Mouse (Mus musculus): Measurements from ENCODE around the gene Gm20403. TPM values are rescaled to one million over a fixed set of nuclear protein-coding genes. Genes with fewer than 3 reads are reported as not detected.

Gm20403 gene
- total RNA-seq (2012; rRNA removed) (not detected in 2 replicates), total RNA-seq (2014; rRNA removed) (not detected in 2 replicates), polyA plus RNA-seq (2012; ENCODE audit: insufficient read length, low read depth) (not detected in 2 replicates)

GRCm38 (mm10) chr12:54986052-54986717 lies at the start of gene Gm20403:
TSS of gene Gm20403 (minus strand) at chr12:54986529.
- Histone ChIP-seq H3K9ac (ENCODE audit: insufficient read depth, low read depth) (peak within 1 kb of the TSS; percentile 96), H3K79me2 (replicated peaks; ENCODE audit: control insufficient read depth, extremely low read depth, insufficient read depth, poor library complexity, severe bottlenecking) (peaks cover 42% of the 10 kb centered on the region), H3K27me3 (replicated peaks) (no peaks in the 10 kb centered on the region), H3K4me3 (replicated peaks in 1 of 3; ENCODE audit: low read depth in 2 of 3, low read length in 2 of 3, poor library complexity in 1 of 3) (peak within 1 kb of the TSS; percentile 77 to 79 (median 79)), H3K4me1 (ENCODE audit: control insufficient read depth in 1 of 2, insufficient read depth in 2 of 2) (peaks cover 8 to 41% of the 10 kb centered on the region in 2 experiments), H3K27ac (ENCODE audit: insufficient read depth, low read depth) (peak within 1 kb of the TSS; percentile 81), H3K4me2 (ENCODE audit: insufficient read depth, low read depth, poor library complexity, severe bottlenecking) (peak within 1 kb of the TSS; percentile 36; the same call in 1 of the 2 replicates), H3K9me3 (replicated peaks; ENCODE audit: low read length) (no peaks in the 10 kb centered on the region), H3K36me3 (replicated peaks in 1 of 2; ENCODE audit: control insufficient read depth in 1 of 2, insufficient read depth in 1 of 2, low read length in 1 of 2) (peaks cover 14 to 23% of the 10 kb centered on the region in 2 experiments)
- in situ Hi-C loops (cut with MboI; ENCODE audit: low pct_ligation_motif_present, low pct_unique_long_range_greater_than_20kb, low sequenced_read_pairs) (no loop called here), dilution Hi-C loops (cut with MboI; ENCODE audit: extremely low pct_ligation_motif_present, extremely low pct_unique_long_range_greater_than_20kb, low sequenced_read_pairs) (no loop called here)
- 0 out of 2 replicates have a peak, but pooled peaks have one; percentile 15 for TF ChIP-seq E2F4 (IDR thresholded peaks at IDR 0.05; ENCODE audit: insufficient replicate concordance, low read depth, low read length)
- peak; percentile 90 for TF ChIP-seq SIN3A (IDR thresholded peaks at IDR 0.05; ENCODE audit: low read length)
- TF ChIP-seq MXI1 (IDR thresholded peaks at IDR 0.05; ENCODE audit: low read depth, low read length), result peak; percentile 57
- TF ChIP-seq TCF12 (IDR thresholded peaks at IDR 0.05; ENCODE audit: low read depth, low read length), result peak; percentile 61
- 0 out of 2 replicates have a peak, but pooled peaks have one; percentile 29 for TF ChIP-seq NRF1 (IDR thresholded peaks at IDR 0.05; ENCODE audit: low read depth, low read length)
- no peak for TF ChIP-seq CHD2 (IDR thresholded peaks at IDR 0.05; ENCODE audit: low read length)
- no peak for TF ChIP-seq MAFK (IDR thresholded peaks at IDR 0.05; ENCODE audit: insufficient replicate concordance, low read length)
- peak; percentile 88 for TF ChIP-seq NELFE (IDR thresholded peaks at IDR 0.05; ENCODE audit: low read depth, low read length)
- TF ChIP-seq ETS1 (conservative IDR thresholded peaks at IDR 0.05; ENCODE audit: low read depth, low read length), result no peak; the same call in 1 of the 2 replicates
- TF ChIP-seq RCOR1 (conservative IDR thresholded peaks at IDR 0.05; ENCODE audit: low read depth, low read length), result no peak
- TF ChIP-seq EP300 (IDR thresholded peaks at IDR 0.05; ENCODE audit: low read length), result no peak
- no peak for TF ChIP-seq USF1 (IDR thresholded peaks at IDR 0.05; ENCODE audit: low read depth, low read length)
- no peak for TF ChIP-seq HCFC1 (IDR thresholded peaks at IDR 0.05; ENCODE audit: low read depth, low read length)
- peak; percentile 68; the same call in 1 of the 2 replicates for TF ChIP-seq UBTF (IDR thresholded peaks at IDR 0.05; ENCODE audit: low read depth, low read length)
- peak; percentile 72; the same call in 1 of the 2 replicates for TF ChIP-seq POLR2AphosphoS2 (IDR thresholded peaks at IDR 0.05; ENCODE audit: low read depth, low read length)
- no peak for TF ChIP-seq CHD1 (IDR thresholded peaks at IDR 0.05; ENCODE audit: low read depth, low read length)
- TF ChIP-seq BHLHE40 (IDR thresholded peaks at IDR 0.05; ENCODE audit: low read depth, low read length), result no peak
- TF ChIP-seq JUND (conservative IDR thresholded peaks at IDR 0.05; ENCODE audit: low read depth, low read length), result no peak
- no peak for TF ChIP-seq JUN (IDR thresholded peaks at IDR 0.05; ENCODE audit: insufficient read depth, low read depth, low read length)
- peak; percentile 85 for TF ChIP-seq ZMIZ1 (IDR thresholded peaks at IDR 0.05; ENCODE audit: low read depth, low read length)
- peak; percentile 89 for TF ChIP-seq POLR2A (IDR thresholded peaks at IDR 0.05; ENCODE audit: low read depth, low read length)
- TF ChIP-seq ZKSCAN1 (IDR thresholded peaks at IDR 0.05; ENCODE audit: borderline replicate concordance, low read depth, low read length), result no peak
- TF ChIP-seq CTCF (conservative IDR thresholded peaks at IDR 0.05 in 1 of 2, IDR thresholded peaks at IDR 0.05 in 1 of 2; ENCODE audit: low read depth in 2 of 2, low read length in 2 of 2), result no peak
- TF ChIP-seq ZC3H11A (IDR thresholded peaks at IDR 0.05; ENCODE audit: low read depth, low read length), result no peak
- TF ChIP-seq ZNF384 (IDR thresholded peaks at IDR 0.05; ENCODE audit: low read depth, low read length), result no peak
- peak; percentile 55; the same call in 1 of the 2 replicates for TF ChIP-seq MEF2A (IDR thresholded peaks at IDR 0.05; ENCODE audit: borderline replicate concordance, low read depth, low read length)
- TF ChIP-seq SMC3 (IDR thresholded peaks at IDR 0.05; ENCODE audit: low read depth, low read length), result no peak
- TF ChIP-seq USF2 (conservative IDR thresholded peaks at IDR 0.05; ENCODE audit: low read depth, low read length), result no peak
- no peak; the same call in 1 of the 2 replicates for TF ChIP-seq IRF4 (IDR thresholded peaks at IDR 0.05; ENCODE audit: low read depth, low read length)
- TF ChIP-seq MYC (IDR thresholded peaks at IDR 0.05; ENCODE audit: low read depth, low read length), result peak; percentile 57
- peak; percentile 72; the same call in 1 of the 2 replicates for TF ChIP-seq TBP (conservative IDR thresholded peaks at IDR 0.05; ENCODE audit: low read depth, low read length)
- no peak for TF ChIP-seq RAD21 (IDR thresholded peaks at IDR 0.05; ENCODE audit: low read depth, low read length)
- TF ChIP-seq MAZ (IDR thresholded peaks at IDR 0.05; ENCODE audit: low read depth, low read length), result no peak
- peak; percentile 78 for TF ChIP-seq ELF1 (IDR thresholded peaks at IDR 0.05; ENCODE audit: low read depth, low read length)
- TF ChIP-seq PAX5 (IDR thresholded peaks at IDR 0.05; ENCODE audit: low read length), result no peak
- TF ChIP-seq KAT2A (IDR thresholded peaks at IDR 0.05; ENCODE audit: insufficient replicate concordance, low read length), result no peak
- TF ChIP-seq GABPA (IDR thresholded peaks at IDR 0.05; ENCODE audit: insufficient replicate concordance, low read depth, low read length), result no peak
- no peak for TF ChIP-seq MAX (IDR thresholded peaks at IDR 0.05; ENCODE audit: low read length)
- peak; percentile 78 for DNase-seq (ENCODE audit: extremely low read depth)

Data from CH12.LX (cell line).